Comparison of ENCODE assay signal across 8 mouse cellular contexts in genomic region chr16:18587847-18588737, GRCm38 (mm10). TPM values are rescaled to one million over a fixed set of nuclear protein-coding genes. Genes with fewer than 3 reads are reported as not detected.
DNase-seq lines count a peak whose midpoint lies in the region; ATAC-seq and TF ChIP-seq lines count a peak whose summit lies in the region.

No protein-coding gene starts in this region.

- H3K9me3 ChIP-seq in forebrain, embryonic 10.5 days = no peaks in the 10 kb centered on the region
- no peaks in the 10 kb centered on the region for H3K9me3 ChIP-seq in forebrain, embryonic 16.5 days (ENCODE audit: control insufficient read depth, low read length)
- no peaks in the 10 kb centered on the region for H3K9me3 ChIP-seq in midbrain, embryonic 10.5 days (replicated peaks)
- H3K9me3 ChIP-seq in midbrain, postnatal 0 days (ENCODE audit: low read length) = no peaks in the 10 kb centered on the region
- no peaks in the 10 kb centered on the region for H3K9me3 ChIP-seq in limb, embryonic 15.5 days
- H3K9me3 ChIP-seq in stomach, postnatal 0 days (ENCODE audit: control insufficient read depth, low read length) = no peaks in the 10 kb centered on the region

- no peak overlapping the region for H3K9ac ChIP-seq in forebrain, embryonic 16.5 days (replicated peaks; ENCODE audit: low read depth, low read length)
- H3K9ac ChIP-seq in midbrain, postnatal 0 days (replicated peaks; ENCODE audit: low read length, poor library complexity, severe bottlenecking) = no peak overlapping the region
- H3K9ac ChIP-seq in limb, embryonic 15.5 days = no peak overlapping the region
- no peak overlapping the region for H3K9ac ChIP-seq in stomach, postnatal 0 days (ENCODE audit: low read length)

- under 1% methylated on average over 57 of the region's 57 CpGs for WGBS in forebrain, embryonic 10.5 days
- under 1% methylated on average over 57 of the region's 57 CpGs for WGBS in forebrain, embryonic 16.5 days
- under 1% methylated on average over 57 of the region's 57 CpGs for WGBS in midbrain, embryonic 10.5 days
- under 1% methylated on average over 57 of the region's 57 CpGs for WGBS in midbrain, postnatal 0 days
- 6% methylated on average over 57 of the region's 57 CpGs for WGBS in limb, embryonic 15.5 days
- WGBS in stomach, postnatal 0 days = 9% methylated on average over 44 of the region's 57 CpGs

- no peak for TF ChIP-seq CTCF in midbrain, postnatal 0 days (IDR thresholded peaks at IDR 0.05)
- TF ChIP-seq CTCF in stomach, postnatal 0 days (IDR thresholded peaks at IDR 0.05; ENCODE audit: low read depth) = no peak

- 0 out of 2 replicates have a peak overlapping the region, but pooled peaks have one; percentile 5 for H3K27ac ChIP-seq in forebrain, embryonic 10.5 days
- H3K27ac ChIP-seq in forebrain, embryonic 16.5 days (ENCODE audit: low read length) = no peak overlapping the region
- no peak overlapping the region for H3K27ac ChIP-seq in midbrain, embryonic 10.5 days (replicated peaks)
- H3K27ac ChIP-seq in midbrain, postnatal 0 days (ENCODE audit: low read depth, low read length) = no peak overlapping the region
- no peak overlapping the region for H3K27ac ChIP-seq in limb, embryonic 15.5 days
- H3K27ac ChIP-seq in stomach, postnatal 0 days (replicated peaks) = no peak overlapping the region

- no peaks in the 10 kb centered on the region for H3K36me3 ChIP-seq in forebrain, embryonic 10.5 days (replicated peaks)
- H3K36me3 ChIP-seq in forebrain, embryonic 16.5 days (ENCODE audit: control insufficient read depth, insufficient read depth) = no peaks in the 10 kb centered on the region
- no peaks in the 10 kb centered on the region for H3K36me3 ChIP-seq in midbrain, embryonic 10.5 days
- no peaks in the 10 kb centered on the region for H3K36me3 ChIP-seq in midbrain, postnatal 0 days (ENCODE audit: insufficient read depth, low read length)
- no peaks in the 10 kb centered on the region for H3K36me3 ChIP-seq in limb, embryonic 15.5 days
- no peaks in the 10 kb centered on the region for H3K36me3 ChIP-seq in stomach, postnatal 0 days (ENCODE audit: control insufficient read depth, insufficient read depth, low read length)

- peaks cover 99% of the 10 kb centered on the region for H3K27me3 ChIP-seq in forebrain, embryonic 10.5 days (ENCODE audit: poor library complexity, severe bottlenecking)
- H3K27me3 ChIP-seq in forebrain, embryonic 16.5 days (replicated peaks; ENCODE audit: control insufficient read depth, insufficient read depth, low read length) = peaks cover 85% of the 10 kb centered on the region
- H3K27me3 ChIP-seq in midbrain, embryonic 10.5 days (ENCODE audit: low read depth, poor library complexity, severe bottlenecking) = peaks cover 100% of the 10 kb centered on the region
- peaks cover 74% of the 10 kb centered on the region for H3K27me3 ChIP-seq in midbrain, postnatal 0 days (ENCODE audit: insufficient read depth, low read length)
- peaks cover 96% of the 10 kb centered on the region for H3K27me3 ChIP-seq in limb, embryonic 15.5 days
- H3K27me3 ChIP-seq in stomach, postnatal 0 days (ENCODE audit: control insufficient read depth, insufficient read depth, low read length) = peaks cover 52% of the 10 kb centered on the region

- DNase-seq in forebrain, embryonic 10.5 days (ENCODE audit: extremely low spot score, low spot score) = peak; percentile 42
- peak; percentile 60 for DNase-seq in midbrain, embryonic 10.5 days (ENCODE audit: low spot score)
- no peak for DNase-seq in midbrain, postnatal 0 days (ENCODE audit: low spot score)
- peak; percentile 29 for DNase-seq in stomach, postnatal 0 days (ENCODE audit: low spot score)
- DNase-seq in ovary, postnatal 14 days (ENCODE audit: low spot score) = no peak
- no peak for DNase-seq in thymus, postnatal 10 days (ENCODE audit: low spot score in 2 of 2)

- no peak overlapping the region for H3K4me2 ChIP-seq in forebrain, embryonic 16.5 days (ENCODE audit: low read length)
- H3K4me2 ChIP-seq in midbrain, postnatal 0 days (ENCODE audit: low read depth, low read length, poor library complexity, severe bottlenecking) = no peak overlapping the region
- H3K4me2 ChIP-seq in limb, embryonic 15.5 days = peak overlapping the region; percentile 88
- peak overlapping the region; percentile 29; the same call in 1 of the 2 replicates for H3K4me2 ChIP-seq in stomach, postnatal 0 days (replicated peaks; ENCODE audit: low read depth)

- ATAC-seq in forebrain, embryonic 16.5 days = no peak
- no peak for ATAC-seq in midbrain, postnatal 0 days (ENCODE audit: low FRiP score)
- ATAC-seq in limb, embryonic 15.5 days (ENCODE audit: insufficient number of reproducible peaks, low FRiP score, low TSS enrichment, low read depth) = peak; percentile 18; the same call in 1 of the 2 replicates
- ATAC-seq in stomach, postnatal 0 days (ENCODE audit: low FRiP score, low TSS enrichment) = 0 out of 2 replicates have a peak, but pooled peaks have one; percentile 8

- TF ChIP-seq EP300 in stomach, postnatal 0 days (optimal IDR thresholded peaks at IDR 0.05) = no peak

- peaks cover 59% of the 10 kb centered on the region for H3K4me1 ChIP-seq in forebrain, embryonic 10.5 days
- peaks cover 26% of the 10 kb centered on the region for H3K4me1 ChIP-seq in forebrain, embryonic 16.5 days (replicated peaks; ENCODE audit: control insufficient read depth, insufficient read depth, low read length)
- H3K4me1 ChIP-seq in midbrain, embryonic 10.5 days = peaks cover 61% of the 10 kb centered on the region
- H3K4me1 ChIP-seq in midbrain, postnatal 0 days (ENCODE audit: insufficient read depth, low read length) = peaks cover 11% of the 10 kb centered on the region; the same call in 1 of the 2 replicates
- peaks cover 53% of the 10 kb centered on the region for H3K4me1 ChIP-seq in limb, embryonic 15.5 days
- peaks cover 10% of the 10 kb centered on the region for H3K4me1 ChIP-seq in stomach, postnatal 0 days (replicated peaks; ENCODE audit: control insufficient read depth, insufficient read depth)

- peak overlapping the region; percentile 43 for H3K4me3 ChIP-seq in forebrain, embryonic 10.5 days
- no peak overlapping the region for H3K4me3 ChIP-seq in forebrain, embryonic 16.5 days (replicated peaks; ENCODE audit: low read length)
- H3K4me3 ChIP-seq in midbrain, embryonic 10.5 days = peak overlapping the region; percentile 41
- H3K4me3 ChIP-seq in midbrain, postnatal 0 days (ENCODE audit: low read depth, low read length) = no peak overlapping the region
- H3K4me3 ChIP-seq in limb, embryonic 15.5 days = peak overlapping the region; percentile 51
- peak overlapping the region; percentile 18; the same call in 1 of the 2 replicates for H3K4me3 ChIP-seq in stomach, postnatal 0 days (ENCODE audit: low read depth, low read length)

RNA-seq across cellular contexts. Expression of gene Tbx1, which starts 2.4 kb away (rescaled TPM):
- polyA plus RNA-seq in forebrain, embryonic 10.5 days (2016; fragmentation: Nextera tagmentation; extraction: Ambion mirVana) = 0.95 and 1.1 TPM in 2 replicates
- 0.28 and 0.56 TPM in 2 replicates for polyA plus RNA-seq in forebrain, embryonic 16.5 days (2015; fragmentation: Nextera tagmentation; extraction: Ambion mirVana)
- polyA plus RNA-seq in midbrain, embryonic 10.5 days (2016; fragmentation: Nextera tagmentation; extraction: Ambion mirVana) = 0.97 and 1.7 TPM in 2 replicates
- 0.52 and 1.3 TPM in 2 replicates for total RNA-seq in midbrain, postnatal 0 days (2014; rRNA removed)
- 0.70 and 0.81 TPM in 2 replicates for polyA plus RNA-seq in midbrain, postnatal 0 days (2015; fragmentation: Nextera tagmentation; extraction: Ambion mirVana)
- polyA plus RNA-seq in limb, embryonic 15.5 days (2015; fragmentation: Nextera tagmentation; extraction: Ambion mirVana) = 6.0 and 6.4 TPM in 2 replicates
- polyA plus RNA-seq in stomach, postnatal 0 days (2015; fragmentation: Nextera tagmentation; extraction: Ambion mirVana) = 0.34 TPM in 2 replicates

RNA-seq across cellular contexts. Expression of gene Gp1bb, which starts 34.1 kb away (rescaled TPM):
- 3.0 and 3.2 TPM in 2 replicates for polyA plus RNA-seq in forebrain, embryonic 10.5 days (2016; fragmentation: Nextera tagmentation; extraction: Ambion mirVana)
- 8.0 and 9.5 TPM in 2 replicates for polyA plus RNA-seq in forebrain, embryonic 16.5 days (2015; fragmentation: Nextera tagmentation; extraction: Ambion mirVana)
- 4.5 and 4.6 TPM in 2 replicates for polyA plus RNA-seq in midbrain, embryonic 10.5 days (2016; fragmentation: Nextera tagmentation; extraction: Ambion mirVana)
- 28.6 and 39.4 TPM in 2 replicates for total RNA-seq in midbrain, postnatal 0 days (2014; rRNA removed)
- polyA plus RNA-seq in midbrain, postnatal 0 days (2015; fragmentation: Nextera tagmentation; extraction: Ambion mirVana) = 11.6 and 11.9 TPM in 2 replicates
- polyA plus RNA-seq in limb, embryonic 15.5 days (2015; fragmentation: Nextera tagmentation; extraction: Ambion mirVana) = 3.0 and 3.4 TPM in 2 replicates
- 4.6 and 5.4 TPM in 2 replicates for polyA plus RNA-seq in stomach, postnatal 0 days (2015; fragmentation: Nextera tagmentation; extraction: Ambion mirVana)

RNA-seq across cellular contexts. Expression of gene Gm49601, which starts 38.1 kb away (rescaled TPM):
- polyA plus RNA-seq in forebrain, embryonic 10.5 days (2016; fragmentation: Nextera tagmentation; extraction: Ambion mirVana) = 2.3 and 2.4 TPM in 2 replicates
- 16.9 and 23.4 TPM in 2 replicates for polyA plus RNA-seq in forebrain, embryonic 16.5 days (2015; fragmentation: Nextera tagmentation; extraction: Ambion mirVana)
- polyA plus RNA-seq in midbrain, embryonic 10.5 days (2016; fragmentation: Nextera tagmentation; extraction: Ambion mirVana) = 3.7 and 5.8 TPM in 2 replicates
- total RNA-seq in midbrain, postnatal 0 days (2014; rRNA removed) = 14.2 and 33.6 TPM in 2 replicates
- 3.4 and 7.0 TPM in 2 replicates for polyA plus RNA-seq in midbrain, postnatal 0 days (2015; fragmentation: Nextera tagmentation; extraction: Ambion mirVana)
- polyA plus RNA-seq in limb, embryonic 15.5 days (2015; fragmentation: Nextera tagmentation; extraction: Ambion mirVana) = 5.5 and 6.9 TPM in 2 replicates
- polyA plus RNA-seq in stomach, postnatal 0 days (2015; fragmentation: Nextera tagmentation; extraction: Ambion mirVana) = 0.97 and 1.5 TPM in 2 replicates

RNA-seq across cellular contexts. Expression of gene Sept5, which starts 41.7 kb away (rescaled TPM):
- 21.0 and 21.5 TPM in 2 replicates for polyA plus RNA-seq in forebrain, embryonic 10.5 days (2016; fragmentation: Nextera tagmentation; extraction: Ambion mirVana)
- 216 and 228 TPM in 2 replicates for polyA plus RNA-seq in forebrain, embryonic 16.5 days (2015; fragmentation: Nextera tagmentation; extraction: Ambion mirVana)
- 31.2 and 42.8 TPM in 2 replicates for polyA plus RNA-seq in midbrain, embryonic 10.5 days (2016; fragmentation: Nextera tagmentation; extraction: Ambion mirVana)
- total RNA-seq in midbrain, postnatal 0 days (2014; rRNA removed) = 376 and 407 TPM in 2 replicates
- 247 and 258 TPM in 2 replicates for polyA plus RNA-seq in midbrain, postnatal 0 days (2015; fragmentation: Nextera tagmentation; extraction: Ambion mirVana)
- polyA plus RNA-seq in limb, embryonic 15.5 days (2015; fragmentation: Nextera tagmentation; extraction: Ambion mirVana) = 59.4 and 62.8 TPM in 2 replicates
- polyA plus RNA-seq in stomach, postnatal 0 days (2015; fragmentation: Nextera tagmentation; extraction: Ambion mirVana) = 38.0 and 38.8 TPM in 2 replicates

Comparison
In these comparisons a context has a peak if more than half of its experiments do, and no peak if none do; other contexts are left out.
1. DNase-seq: peak in forebrain, embryonic 10.5 days (single experiment), midbrain, embryonic 10.5 days (single experiment) and stomach, postnatal 0 days (single experiment); none in midbrain, postnatal 0 days (single experiment), ovary, postnatal 14 days (single experiment) and thymus, postnatal 10 days (0 of 2).
2. H3K4me3 ChIP-seq: peak in forebrain, embryonic 10.5 days (single experiment), midbrain, embryonic 10.5 days (single experiment), limb, embryonic 15.5 days (single experiment) and stomach, postnatal 0 days (single experiment); none in forebrain, embryonic 16.5 days (single experiment) and midbrain, postnatal 0 days (single experiment).
3. ATAC-seq: peak in limb, embryonic 15.5 days (single experiment) and stomach, postnatal 0 days (single experiment); none in forebrain, embryonic 16.5 days (single experiment) and midbrain, postnatal 0 days (single experiment).
4. H3K4me2 ChIP-seq: peak in limb, embryonic 15.5 days (single experiment) and stomach, postnatal 0 days (single experiment); none in forebrain, embryonic 16.5 days (single experiment) and midbrain, postnatal 0 days (single experiment).